In the genomic region with DNA sequence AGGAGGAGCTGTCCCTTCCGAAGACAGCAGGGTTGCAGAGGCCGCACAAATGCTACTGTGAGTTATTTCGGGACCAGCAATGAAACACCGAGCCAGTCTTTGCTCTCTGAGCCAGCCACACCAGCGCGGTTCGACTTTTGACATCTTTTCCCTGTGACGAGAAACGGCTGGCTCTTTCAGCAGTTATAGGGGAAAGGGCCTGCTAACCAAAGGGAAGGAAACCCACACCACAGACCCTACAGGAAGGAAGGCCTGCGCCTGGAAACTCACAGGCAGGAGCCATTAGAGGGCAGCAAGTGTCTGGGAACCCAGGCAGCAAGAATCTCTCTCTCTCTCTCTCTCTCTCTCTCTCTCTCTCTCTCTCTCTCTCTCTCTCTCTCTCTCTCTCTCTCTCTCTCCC, we compare ENCODE assay signal across 7 mouse cellular contexts.
A peak's percentile ranks its signal among the peaks of the same experiment; 100 is the strongest.
DNase-seq lines count a peak whose midpoint lies in the region; ATAC-seq lines count a peak whose summit lies in the region.

No protein-coding gene starts in this region.

- H3K36me3 ChIP-seq in hindbrain, embryonic 12.5 days: no peaks in the 10 kb centered on the region
- no peaks in the 10 kb centered on the region for H3K36me3 ChIP-seq in stomach, embryonic 14.5 days (ENCODE audit: control insufficient read depth, insufficient read depth, low read length)

- peak overlapping the region; percentile 45 for H3K4me2 ChIP-seq in hindbrain, embryonic 12.5 days (replicated peaks)
- H3K4me2 ChIP-seq in stomach, embryonic 14.5 days (replicated peaks; ENCODE audit: low read depth, low read length): no peak overlapping the region

- H3K27me3 ChIP-seq in hindbrain, embryonic 12.5 days: 0 out of 2 replicates have a peak, but pooled peaks cover 6% of the 10 kb centered on the region
- H3K27me3 ChIP-seq in stomach, embryonic 14.5 days (ENCODE audit: control insufficient read depth, insufficient read depth, low read length): no peaks in the 10 kb centered on the region

- H3K27ac ChIP-seq in brown adipose tissue, adult 24 weeks (replicated peaks; ENCODE audit: low read depth, low read length): peak overlapping the region; percentile 99
- peak overlapping the region; percentile 70 for H3K27ac ChIP-seq in hindbrain, embryonic 12.5 days
- peak overlapping the region; percentile 87 for H3K27ac ChIP-seq in stomach, embryonic 14.5 days (ENCODE audit: low read length)

- no peaks in the 10 kb centered on the region for H3K9me3 ChIP-seq in hindbrain, embryonic 12.5 days (replicated peaks)
- H3K9me3 ChIP-seq in stomach, embryonic 14.5 days (ENCODE audit: control insufficient read depth, low read depth, low read length): no peaks in the 10 kb centered on the region

- peak; percentile 76 for ATAC-seq in hindbrain, embryonic 12.5 days (ENCODE audit: low FRiP score)
- peak; percentile 86 for ATAC-seq in megakaryocyte progenitor cell, adult 5-6 weeks (replicated peaks; ENCODE audit: poor library complexity)
- ATAC-seq in stomach, embryonic 14.5 days (ENCODE audit: insufficient number of reproducible peaks, insufficient read depth, low FRiP score, low read depth): peak; percentile 74

- H3K9ac ChIP-seq in hindbrain, embryonic 12.5 days: peak overlapping the region; percentile 46
- H3K9ac ChIP-seq in stomach, embryonic 14.5 days (replicated peaks; ENCODE audit: low read depth, low read length): no peak overlapping the region

- peaks cover 29% of the 10 kb centered on the region for H3K4me1 ChIP-seq in brown adipose tissue, adult 24 weeks (ENCODE audit: control insufficient read depth, insufficient read depth, insufficient read length, low read length)
- H3K4me1 ChIP-seq in hindbrain, embryonic 12.5 days: peaks cover 22% of the 10 kb centered on the region
- H3K4me1 ChIP-seq in stomach, embryonic 14.5 days (ENCODE audit: control insufficient read depth, insufficient read depth, low read length): peaks cover 21% of the 10 kb centered on the region

- peak; percentile 21 for DNase-seq in T-cell, adult 2 months (ENCODE audit: low spot score)
- DNase-seq in forelimb bud, embryonic 11.5 days (ENCODE audit: low read depth, low spot score): peak; percentile 70
- DNase-seq in left cerebral cortex, postnatal 36 days (ENCODE audit: low spot score in 2 of 2): peak; percentile 15 to 24

- 3% methylated on average over 8 of the region's 10 CpGs for WGBS in hindbrain, embryonic 12.5 days
- WGBS in stomach, embryonic 14.5 days: 8% methylated on average over 10 of the region's 10 CpGs

- intact Hi-C loops in left cerebral cortex, postnatal 36 days (cut with DNase I): no loop called here

- H3K4me3 ChIP-seq in brown adipose tissue, adult 24 weeks (ENCODE audit: insufficient read depth, low read depth, low read length): peak overlapping the region; percentile 47
- H3K4me3 ChIP-seq in hindbrain, embryonic 12.5 days: no peak overlapping the region
- no peak overlapping the region for H3K4me3 ChIP-seq in stomach, embryonic 14.5 days (ENCODE audit: low read depth, low read length)

Comparison
In these comparisons a context has a peak if more than half of its experiments do, and no peak if none do; other contexts are left out.
1. DNase-seq: peak in every context shown above with its lines; median percentile 70 in forelimb bud, embryonic 11.5 days; 21 in T-cell, adult 2 months; 20 in left cerebral cortex, postnatal 36 days.